28 mouse cellular contexts compared by ENCODE assay signal in the genomic region with DNA sequence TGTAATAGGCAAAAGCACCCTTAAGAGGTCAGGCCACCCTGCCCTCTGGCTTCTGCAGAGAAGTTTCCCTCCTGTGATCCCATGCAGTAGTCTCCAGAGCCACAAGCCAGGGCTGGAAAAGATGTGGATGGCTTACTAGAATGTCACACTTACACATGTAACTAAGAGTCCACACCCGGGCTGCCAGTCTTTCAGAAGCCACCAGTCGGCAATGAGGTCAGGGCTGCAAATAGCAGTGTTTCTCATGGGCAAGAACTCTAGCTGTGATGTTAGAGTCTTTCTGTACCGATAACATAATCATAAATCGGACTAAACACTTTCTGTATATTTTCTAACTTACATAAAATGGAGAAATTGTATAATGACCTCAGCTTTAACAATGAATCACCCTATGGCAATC. TPM values are rescaled to one million over a fixed set of nuclear protein-coding genes. Genes with fewer than 3 reads are reported as not detected.
DNase-seq lines count a peak whose midpoint lies in the region; ATAC-seq lines count a peak whose summit lies in the region.
"Had no signal": no experiment of that assay in that cellular context is flagged by ENCODE, and none has a peak within 500 bp of the region (broad histone marks: within the 10 kb centered on the region; RNA-seq: fewer than 3 reads in every experiment).

No protein-coding gene starts in this region.

- H3K9me3 ChIP-seq in heart, embryonic 10.5 days = no peaks in the 10 kb centered on the region
- no peaks in the 10 kb centered on the region for H3K9me3 ChIP-seq in heart, embryonic 16.5 days (replicated peaks; ENCODE audit: control insufficient read depth, low read length)
- no peaks in the 10 kb centered on the region for H3K9me3 ChIP-seq in intestine, embryonic 15.5 days
- H3K9me3 ChIP-seq: hindbrain, embryonic 12.5 days; neural tube, embryonic 15.5 days had no signal

- DNase-seq in heart, adult 18-20 months = peak; percentile 37 to 46
- no peak for DNase-seq in heart, embryonic 10.5 days (ENCODE audit: low spot score)
- DNase-seq in heart, adult 11 months = no peak
- peak; percentile 27 for DNase-seq in gastrocnemius, postnatal 25 days
- DNase-seq in left cerebral cortex, adult 9 months (ENCODE audit: low spot score in 2 of 2) = no peak
- DNase-seq: adrenal gland, adult 2 months; adrenal gland, postnatal 36 days; cerebellum, adult 2 months; cerebellum, postnatal 14 days; kidney, adult 9 months; kidney, postnatal 10 days; layer of hippocampus, postnatal 36 days; liver; lung, adult 2 months; lung, postnatal 10 days; midbrain, embryonic 14.5 days; retina, postnatal 1 day; right cerebral cortex, postnatal 14 days; thymus, postnatal 14 days had no signal

- WGBS in heart, embryonic 10.5 days = 82% methylated on average over 4 of the region's 4 CpGs
- WGBS in heart, embryonic 16.5 days = 53% methylated on average over 4 of the region's 4 CpGs
- WGBS in intestine, embryonic 15.5 days = 91% methylated on average over 4 of the region's 4 CpGs

- H3K4me2 ChIP-seq in heart, embryonic 16.5 days (ENCODE audit: low read depth, low read length) = no peak overlapping the region
- no peak overlapping the region for H3K4me2 ChIP-seq in intestine, embryonic 15.5 days (replicated peaks)
- H3K4me2 ChIP-seq: hindbrain, embryonic 12.5 days; neural tube, embryonic 15.5 days had no signal

- H3K36me3 ChIP-seq in heart, embryonic 10.5 days = peaks cover 25% of the 10 kb centered on the region; the same call in 1 of the 2 replicates
- H3K36me3 ChIP-seq in heart, embryonic 16.5 days (ENCODE audit: control insufficient read depth, insufficient read depth) = no peaks in the 10 kb centered on the region
- peaks cover 4% of the 10 kb centered on the region; the same call in 1 of the 2 replicates for H3K36me3 ChIP-seq in intestine, embryonic 15.5 days

- peaks cover 32% of the 10 kb centered on the region for H3K4me1 ChIP-seq in heart, embryonic 10.5 days
- peaks cover 40% of the 10 kb centered on the region for H3K4me1 ChIP-seq in heart, embryonic 16.5 days (ENCODE audit: control insufficient read depth, insufficient read depth, low read length)
- H3K4me1 ChIP-seq in intestine, embryonic 15.5 days (replicated peaks) = no peaks in the 10 kb centered on the region
- H3K4me1 ChIP-seq: hindbrain, embryonic 12.5 days; neural tube, embryonic 15.5 days had no signal

- H3K27me3 ChIP-seq in heart, embryonic 10.5 days (ENCODE audit: insufficient read depth, poor library complexity, severe bottlenecking) = no peaks in the 10 kb centered on the region
- no peaks in the 10 kb centered on the region for H3K27me3 ChIP-seq in heart, embryonic 16.5 days (ENCODE audit: control insufficient read depth, insufficient read depth, low read length)
- no peaks in the 10 kb centered on the region for H3K27me3 ChIP-seq in intestine, embryonic 15.5 days (replicated peaks)
- H3K27me3 ChIP-seq: hindbrain, embryonic 12.5 days; neural tube, embryonic 15.5 days had no signal

- H3K4me3 ChIP-seq in heart, embryonic 10.5 days = no peak overlapping the region
- no peak overlapping the region for H3K4me3 ChIP-seq in heart, embryonic 16.5 days (ENCODE audit: low read length)
- H3K4me3 ChIP-seq in intestine, embryonic 15.5 days (replicated peaks) = no peak overlapping the region
- H3K4me3 ChIP-seq: erythroblast, embryonic 14.5 days; hindbrain, embryonic 12.5 days; neural tube, embryonic 15.5 days had no signal

- H3K9ac ChIP-seq in heart, embryonic 16.5 days (ENCODE audit: low read length) = no peak overlapping the region
- no peak overlapping the region for H3K9ac ChIP-seq in intestine, embryonic 15.5 days
- H3K9ac ChIP-seq: hindbrain, embryonic 12.5 days; liver, embryonic 14.5 days; neural tube, embryonic 15.5 days had no signal

- ATAC-seq in heart, embryonic 16.5 days (replicated peaks; ENCODE audit: extremely low read depth, insufficient read depth, low FRiP score) = no peak
- no peak for ATAC-seq in intestine, embryonic 15.5 days
- ATAC-seq: CD4-positive, CD25-positive, alpha-beta regulatory T cell, adult 4 months; forebrain, embryonic 16.5 days; intestine, postnatal 0 days had no signal

- H3K27ac ChIP-seq in heart, embryonic 10.5 days = no peak overlapping the region
- peak overlapping the region; percentile 53 for H3K27ac ChIP-seq in heart, embryonic 16.5 days (ENCODE audit: low read length)
- H3K27ac ChIP-seq in intestine, embryonic 15.5 days = no peak overlapping the region
- H3K27ac ChIP-seq: hindbrain, embryonic 12.5 days; liver, embryonic 14.5 days; neural tube, embryonic 15.5 days had no signal

RNA-seq across cellular contexts. Expression of a gene that starts 46.4 kb away (rescaled TPM):
- total RNA-seq in heart, adult 18-20 months (2021) = 1 to 10 TPM; 4.1 to 6.1 TPM
- polyA plus RNA-seq in heart, embryonic 10.5 days (2016; fragmentation: Nextera tagmentation; extraction: Ambion mirVana) = 117 and 143 TPM in 2 replicates
- 34.5 and 38.0 TPM in 2 replicates for polyA plus RNA-seq in heart, embryonic 16.5 days (2015; fragmentation: Nextera tagmentation; extraction: Ambion mirVana)
- 1 to 10 TPM; 3.5 to 6.5 TPM for total RNA-seq in gastrocnemius, postnatal 25 days (2021)
- 107 and 116 TPM in 2 replicates for polyA plus RNA-seq in intestine, embryonic 15.5 days (2015; fragmentation: Nextera tagmentation; extraction: Ambion mirVana)

Comparison
In these comparisons a context has a peak if more than half of its experiments do, and no peak if none do; other contexts are left out.
1. DNase-seq: peak in heart, adult 18-20 months (2 of 2) and gastrocnemius, postnatal 25 days (single experiment); none in heart, embryonic 10.5 days (single experiment), heart, adult 11 months (single experiment) and left cerebral cortex, adult 9 months (0 of 2).